Mouse (Mus musculus) limb, embryonic 10.5 days (tissue): ENCODE results near the gene Cdh18. TPM values are rescaled to one million over a fixed set of nuclear protein-coding genes. Genes with fewer than 3 reads are reported as not detected.

Experiments
- DNase-seq: peaks from one replicate; pipeline ENCODE4 v3.0.0-alpha.2; 2017; ENCODE audit warnings: low spot score
- H3K27ac ChIP-seq: fragments of 300-500 bp; sonication (generic); 2 replicates; pipeline ENCODE4 v1.5.1; 2016; ENCODE audit warnings: mild to moderate bottlenecking
- H3K27me3 ChIP-seq: fragments of 300-500 bp; sonication (generic); 2 replicates; pipeline ENCODE4 v1.6.1; 2016; ENCODE audit warnings: low read depth, mild to moderate bottlenecking; ENCODE audit not compliant: poor library complexity, severe bottlenecking
- H3K36me3 ChIP-seq: fragments of 300-500 bp; sonication (generic); 2 replicates; pipeline ENCODE4 v1.6.1; 2016; ENCODE audit warnings: mild to moderate bottlenecking, moderate library complexity
- H3K4me1 ChIP-seq: fragments of 300-500 bp; sonication (generic); 2 replicates; pipeline ENCODE4 v1.6.1; 2016
- H3K4me3 ChIP-seq: fragments of 300-500 bp; sonication (generic); 2 replicates; pipeline ENCODE4 v1.5.1; 2016; ENCODE audit warnings: mild to moderate bottlenecking, moderate library complexity
- H3K9me3 ChIP-seq: fragments of 300-500 bp; sonication (generic); replicated peaks from 2 replicates; pipeline ENCODE4 v1.6.1; 2016; ENCODE audit warnings: mild to moderate bottlenecking
- WGBS: fragments of 180-500 bp; shearing (Covaris S2); methylation state at CpG from one replicate; pipeline ENCODE4 v1.1.7; 2016; 5-methylcytosine and 5-hydroxymethylcytosine counted together
- polyA plus RNA-seq: library from polyadenylated mRNA; unstranded; fragments of >200 nt; fragmentation: Nextera tagmentation; extraction: Ambion mirVana; gene quantifications from 2 replicates; pipeline ENCODE4 v1.2.1, GENCODE M21; 2016

Cdh18 gene
- polyA plus RNA-seq, 1 experiment from 2014 or later: 0.13 TPM

DNA sequence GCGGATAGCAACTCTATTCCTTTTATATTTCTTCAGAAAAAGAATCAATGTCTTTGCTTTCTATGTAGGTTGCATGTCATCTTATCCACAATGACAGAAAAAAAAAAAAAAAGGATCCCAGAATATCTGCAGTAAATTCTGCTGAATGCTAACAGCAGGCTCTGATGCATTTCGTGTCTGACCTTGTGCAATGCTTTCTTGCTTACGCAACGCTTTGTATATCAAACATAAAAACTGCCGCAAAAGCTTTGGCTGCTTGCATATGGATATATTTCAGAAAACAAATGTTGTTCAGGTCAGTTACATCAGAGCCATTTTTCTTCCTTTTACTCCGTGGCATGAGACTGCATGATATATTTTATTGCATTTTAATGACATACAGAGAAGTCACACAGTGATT is 240.9 kb downstream of the Cdh18 start:
- no peaks in the 10 kb centered on the region for H3K36me3 ChIP-seq

GRCm38 (mm10) chr15:22791791-22792190 is 243.0 kb downstream of the Cdh18 start:
- Histone ChIP-seq H3K4me1 (no peaks in the 10 kb centered on the region), H3K36me3 (no peaks in the 10 kb centered on the region), H3K4me3 (no peak overlapping the region), H3K27ac (no peak overlapping the region), H3K27me3 (no peaks in the 10 kb centered on the region), H3K9me3 (no peaks in the 10 kb centered on the region)
- WGBS: 95% methylated on average over 3 of the region's 3 CpGs
- DNase-seq: no peak

More for the DNA sequence above, 240.9 kb downstream of the Cdh18 start:
- Histone ChIP-seq H3K9me3 (no peaks in the 10 kb centered on the region), H3K4me1 (no peaks in the 10 kb centered on the region), H3K27ac (no peak overlapping the region), H3K4me3 (no peak overlapping the region), H3K27me3 (no peaks in the 10 kb centered on the region)
- WGBS: 91% methylated on average over 6 of the region's 6 CpGs
- DNase-seq: no peak

DNA sequence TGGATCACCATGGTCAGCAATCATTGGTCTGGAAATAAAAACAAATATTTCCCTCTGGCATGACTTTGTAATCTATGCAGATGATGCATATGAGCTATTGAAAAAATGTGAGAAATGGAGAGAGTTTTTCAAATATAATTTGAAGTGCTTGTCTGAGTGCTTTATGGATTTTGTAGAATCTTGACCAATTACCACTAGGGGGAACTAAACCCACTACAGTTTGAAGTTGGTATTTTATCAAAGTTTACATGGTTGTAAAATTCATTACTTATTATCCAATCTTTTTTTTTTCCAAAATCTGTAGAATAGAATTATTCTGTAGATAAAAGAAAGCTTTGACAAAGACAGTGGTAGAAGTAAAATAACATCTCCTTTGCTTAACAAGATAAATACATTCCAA is 284.3 kb downstream of the Cdh18 start:
- Histone ChIP-seq H3K27ac (no peak overlapping the region), H3K27me3 (no peaks in the 10 kb centered on the region), H3K36me3 (no peaks in the 10 kb centered on the region), H3K4me1 (no peaks in the 10 kb centered on the region), H3K9me3 (no peaks in the 10 kb centered on the region), H3K4me3 (no peak overlapping the region)
- no peak for DNase-seq

- no peaks in the 10 kb centered on the region for H3K9me3 ChIP-seq
- WGBS: 90% methylated on average over 1 of the region's 1 CpGs
- H3K27ac ChIP-seq: no peak overlapping the region
- no peaks in the 10 kb centered on the region for H3K4me1 ChIP-seq
- no peaks in the 10 kb centered on the region for H3K36me3 ChIP-seq
- no peaks in the 10 kb centered on the region for H3K27me3 ChIP-seq
- DNase-seq: no peak
- no peak overlapping the region for H3K4me3 ChIP-seq
Observed at GRCm38 (mm10) chr15:22837173-22837572, 288.4 kb downstream of the Cdh18 start.

DNA sequence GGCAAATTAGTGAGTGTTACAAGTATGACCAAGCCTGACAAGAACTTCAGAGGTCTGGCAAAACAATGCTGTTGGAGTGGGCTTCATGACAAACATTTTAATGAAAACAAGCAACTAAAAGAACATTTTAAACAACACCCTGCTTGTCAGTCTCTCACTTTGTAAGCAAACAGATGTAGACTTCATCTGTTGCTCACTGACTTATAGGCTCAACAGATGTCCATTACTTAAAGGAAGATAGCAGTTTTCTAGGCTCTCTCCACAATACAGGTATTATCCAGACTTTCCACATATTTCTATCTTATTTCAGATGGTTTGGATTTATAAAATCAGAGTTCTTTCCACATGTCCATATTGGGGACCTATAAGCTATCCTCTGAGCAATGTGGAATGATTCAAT is 308.9 kb downstream of the Cdh18 start:
- no peaks in the 10 kb centered on the region for H3K9me3 ChIP-seq
- no peak overlapping the region for H3K4me3 ChIP-seq
- no peak overlapping the region for H3K27ac ChIP-seq
- H3K4me1 ChIP-seq: no peaks in the 10 kb centered on the region
- H3K36me3 ChIP-seq: no peaks in the 10 kb centered on the region
- H3K27me3 ChIP-seq: no peaks in the 10 kb centered on the region
- DNase-seq: no peak

DNA sequence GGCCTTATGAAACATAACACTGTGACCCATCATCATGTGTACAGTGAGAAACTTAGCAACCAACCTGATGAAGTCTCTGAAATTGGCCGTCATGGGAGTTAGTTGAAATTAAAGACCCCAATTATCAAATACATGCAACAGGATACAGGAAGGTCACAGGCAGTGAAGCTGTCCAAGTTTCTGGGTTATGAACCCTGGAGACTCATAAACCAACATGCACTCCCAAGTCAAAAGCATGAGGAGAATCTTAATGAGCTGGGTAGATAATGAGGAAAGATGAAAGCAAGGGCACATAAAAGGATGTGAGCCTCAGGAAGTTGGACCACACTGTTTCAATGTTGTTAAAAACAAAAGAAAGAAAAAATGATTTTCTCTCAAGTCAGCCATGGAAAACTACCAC is 321.9 kb downstream of the Cdh18 start:
- DNase-seq: no peak
- Histone ChIP-seq H3K27me3 (no peaks in the 10 kb centered on the region), H3K9me3 (no peaks in the 10 kb centered on the region), H3K4me3 (no peak overlapping the region), H3K4me1 (no peaks in the 10 kb centered on the region), H3K27ac (no peak overlapping the region), H3K36me3 (no peaks in the 10 kb centered on the region)
- 64% methylated on average over 1 of the region's 1 CpGs for WGBS

DNA sequence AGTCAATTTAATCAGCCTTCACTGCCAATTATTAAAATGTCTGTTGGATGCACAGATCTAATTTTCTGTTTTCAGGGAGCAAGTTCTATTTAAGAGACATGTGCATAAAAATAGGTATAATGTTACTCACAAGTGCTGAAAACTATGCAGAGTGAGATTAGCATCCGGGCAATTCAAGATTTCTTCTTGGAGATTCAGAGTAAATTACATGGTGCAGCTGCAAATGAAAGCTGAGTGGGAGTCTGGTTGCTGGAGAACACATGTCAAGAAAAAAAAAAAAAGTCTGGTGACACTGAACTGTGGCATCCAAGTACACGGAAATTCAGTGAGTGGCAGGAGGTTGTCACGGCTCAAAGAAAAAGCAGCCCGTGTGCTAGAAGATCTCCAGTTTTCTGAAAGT is 348.9 kb downstream of the Cdh18 start:
- no peak for DNase-seq
- Histone ChIP-seq H3K9me3 (no peaks in the 10 kb centered on the region), H3K27ac (no peak overlapping the region), H3K4me3 (no peak overlapping the region), H3K4me1 (no peaks in the 10 kb centered on the region), H3K36me3 (no peaks in the 10 kb centered on the region), H3K27me3 (no peaks in the 10 kb centered on the region)
- 88% methylated on average over 4 of the region's 4 CpGs for WGBS

- Histone ChIP-seq H3K4me3 (no peak overlapping the region), H3K36me3 (no peaks in the 10 kb centered on the region), H3K9me3 (no peaks in the 10 kb centered on the region), H3K4me1 (no peaks in the 10 kb centered on the region), H3K27ac (no peak overlapping the region), H3K27me3 (no peaks in the 10 kb centered on the region)
- DNase-seq: no peak
- 90% methylated on average over 4 of the region's 4 CpGs for WGBS
Observed at GRCm38 (mm10) chr15:22898208-22898607, 349.4 kb downstream of the Cdh18 start.

DNA sequence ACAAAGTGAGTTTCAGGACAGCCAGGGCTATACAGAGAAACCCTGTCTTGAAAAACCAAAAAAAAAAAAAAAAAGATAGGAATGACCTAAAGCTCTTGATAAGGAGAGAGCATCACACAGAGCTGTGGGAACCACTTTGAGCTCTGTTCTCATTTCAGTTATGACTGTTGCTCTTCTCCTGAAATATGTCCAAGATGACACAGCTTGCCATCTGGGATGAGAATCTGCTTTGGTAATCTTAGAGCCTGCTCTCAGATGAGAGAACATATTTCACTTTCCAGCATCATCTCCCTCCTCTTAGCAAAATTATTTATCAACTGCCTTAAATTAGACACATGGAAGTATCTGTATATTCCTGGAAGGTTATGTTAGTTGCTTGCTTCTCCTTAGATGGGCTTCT is 365.6 kb downstream of the Cdh18 start:
- no peak for DNase-seq

DNA sequence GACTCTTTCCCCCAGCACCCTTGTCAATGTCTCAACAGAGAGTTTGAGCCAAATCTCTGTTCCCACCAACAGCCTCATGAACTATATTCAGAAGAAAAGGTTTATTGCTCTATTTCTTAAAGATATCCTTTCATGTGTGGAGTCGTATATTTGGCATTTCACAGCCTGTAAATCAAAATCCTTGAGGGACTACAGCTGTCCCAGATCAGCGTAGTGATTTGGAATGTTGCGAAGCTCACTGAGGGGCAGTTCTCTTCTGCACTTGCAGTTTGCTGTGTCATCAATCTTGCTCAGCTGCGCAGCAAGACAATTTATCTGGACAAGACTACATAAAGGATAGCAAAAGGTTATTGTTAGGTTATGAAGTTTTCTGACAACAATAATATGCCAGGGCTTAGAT is 385.5 kb downstream of the Cdh18 start:
- 72% methylated on average over 4 of the region's 4 CpGs for WGBS
- DNase-seq: no peak

More for the DNA sequence above, 365.6 kb downstream of the Cdh18 start:
- Histone ChIP-seq H3K4me3 (no peak overlapping the region), H3K27me3 (no peaks in the 10 kb centered on the region), H3K4me1 (no peaks in the 10 kb centered on the region), H3K9me3 (no peaks in the 10 kb centered on the region), H3K36me3 (no peaks in the 10 kb centered on the region), H3K27ac (no peak overlapping the region)

DNA sequence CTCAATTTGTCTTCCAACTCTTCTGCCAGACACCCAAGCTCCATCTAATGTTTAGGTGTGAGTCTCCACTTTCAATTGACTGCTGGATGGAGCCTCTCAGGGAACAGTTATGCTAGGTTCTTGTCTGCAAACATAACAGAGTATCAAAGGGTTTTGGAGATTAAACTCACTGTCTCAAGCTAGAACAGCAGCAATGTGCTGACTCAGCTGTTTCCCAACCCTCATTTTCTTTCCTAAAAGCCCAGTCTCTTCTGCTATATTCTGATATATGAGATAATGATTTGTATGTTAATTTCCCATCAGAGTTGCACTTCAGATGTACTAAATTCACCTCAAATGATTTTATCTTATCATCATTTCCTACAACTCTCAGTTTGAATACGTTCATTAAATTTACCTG is 398.4 kb downstream of the Cdh18 start:
- WGBS: 79% methylated on average over 1 of the region's 1 CpGs
- Histone ChIP-seq H3K36me3 (no peaks in the 10 kb centered on the region), H3K27me3 (no peaks in the 10 kb centered on the region)

More for the DNA sequence above, 385.5 kb downstream of the Cdh18 start:
- H3K27me3 ChIP-seq: no peaks in the 10 kb centered on the region
- no peak overlapping the region for H3K4me3 ChIP-seq
- no peaks in the 10 kb centered on the region for H3K36me3 ChIP-seq
- no peaks in the 10 kb centered on the region for H3K4me1 ChIP-seq
- no peak overlapping the region for H3K27ac ChIP-seq
- no peaks in the 10 kb centered on the region for H3K9me3 ChIP-seq

GRCm38 (mm10) chr15:22969424-22969823 is 420.6 kb downstream of the Cdh18 start:
- H3K27ac ChIP-seq: no peak overlapping the region
- H3K9me3 ChIP-seq: no peaks in the 10 kb centered on the region
- no peaks in the 10 kb centered on the region for H3K36me3 ChIP-seq
- DNase-seq: no peak
- no peaks in the 10 kb centered on the region for H3K27me3 ChIP-seq
- no peaks in the 10 kb centered on the region for H3K4me1 ChIP-seq
- 83% methylated on average over 11 of the region's 11 CpGs for WGBS
- H3K4me3 ChIP-seq: no peak overlapping the region

More for the DNA sequence above, 398.4 kb downstream of the Cdh18 start:
- Histone ChIP-seq H3K27ac (no peak overlapping the region), H3K4me1 (no peaks in the 10 kb centered on the region), H3K9me3 (no peaks in the 10 kb centered on the region), H3K4me3 (no peak overlapping the region)
- DNase-seq: no peak

GRCm38 (mm10) chr15:22980136-22980535 is 431.3 kb downstream of the Cdh18 start:
- DNase-seq: no peak
- Histone ChIP-seq H3K4me1 (no peaks in the 10 kb centered on the region), H3K27me3 (no peaks in the 10 kb centered on the region), H3K4me3 (no peak overlapping the region), H3K36me3 (no peaks in the 10 kb centered on the region), H3K9me3 (no peaks in the 10 kb centered on the region), H3K27ac (no peak overlapping the region)
- 91% methylated on average over 5 of the region's 5 CpGs for WGBS

GRCm38 (mm10) chr15:22984647-22985046 is 435.8 kb downstream of the Cdh18 start:
- H3K4me1 ChIP-seq: no peaks in the 10 kb centered on the region
- DNase-seq: no peak
- no peaks in the 10 kb centered on the region for H3K27me3 ChIP-seq
- no peak overlapping the region for H3K4me3 ChIP-seq
- H3K9me3 ChIP-seq: no peaks in the 10 kb centered on the region
- H3K36me3 ChIP-seq: no peaks in the 10 kb centered on the region
- H3K27ac ChIP-seq: no peak overlapping the region
- 91% methylated on average over 5 of the region's 5 CpGs for WGBS
